Mouse (Mus musculus): ENCODE results near the gene Phf12. TPM values are rescaled to one million over a fixed set of nuclear protein-coding genes. Genes with fewer than 3 reads are reported as not detected.

The Phf12 gene
- polyA plus RNA-seq, 1 experiment: 151 TPM

- TF ChIP-seq POLR2A (IDR thresholded peaks at IDR 0.05; ENCODE audit: control insufficient read depth, extremely low read depth, insufficient read depth, low read length, poor library complexity): no peak
- no peak for TF ChIP-seq CTCF (IDR thresholded peaks at IDR 0.05; ENCODE audit: borderline replicate concordance, control insufficient read depth, extremely low read depth, insufficient read depth, low read length, poor library complexity)
- WGBS: 2% methylated on average over 4 of the region's 4 CpGs
- Histone ChIP-seq H3K36me3 (ENCODE audit: control insufficient read depth, insufficient read depth, low read length) (no peaks in the 10 kb centered on the region), H3K4me1 (replicated peaks; ENCODE audit: control insufficient read depth, insufficient read depth, low read length) (no peaks in the 10 kb centered on the region), H3K4me3 (ENCODE audit: control insufficient read depth, insufficient read depth, low read length) (no peak overlapping the region), H3K27ac (ENCODE audit: control insufficient read depth, insufficient read depth, low read length) (no peak overlapping the region), H3K27me3 (ENCODE audit: control insufficient read depth, insufficient read depth, low read length) (no peaks in the 10 kb centered on the region)
- DNase-seq: peak; percentile 67
Observed at GRCm38 (mm10) chr11:77967114-77967513, 15.4 kb upstream of the Phf12 start.

GRCm38 (mm10) chr11:77968786-77969185 is 13.8 kb upstream of the Phf12 start:
- Histone ChIP-seq H3K36me3 (ENCODE audit: control insufficient read depth, insufficient read depth, low read length) (no peaks in the 10 kb centered on the region), H3K4me1 (replicated peaks; ENCODE audit: control insufficient read depth, insufficient read depth, low read length) (no peaks in the 10 kb centered on the region), H3K27ac (ENCODE audit: control insufficient read depth, insufficient read depth, low read length) (no peak overlapping the region), H3K27me3 (ENCODE audit: control insufficient read depth, insufficient read depth, low read length) (no peaks in the 10 kb centered on the region), H3K4me3 (ENCODE audit: control insufficient read depth, insufficient read depth, low read length) (no peak overlapping the region)
- 73% methylated on average over 4 of the region's 4 CpGs for WGBS
- no peak for TF ChIP-seq CTCF (IDR thresholded peaks at IDR 0.05; ENCODE audit: borderline replicate concordance, control insufficient read depth, extremely low read depth, insufficient read depth, low read length, poor library complexity)
- TF ChIP-seq POLR2A (IDR thresholded peaks at IDR 0.05; ENCODE audit: control insufficient read depth, extremely low read depth, insufficient read depth, low read length, poor library complexity): no peak
- no peak for DNase-seq

- H3K27ac ChIP-seq (ENCODE audit: control insufficient read depth, insufficient read depth, low read length): no peak overlapping the region
- no peaks in the 10 kb centered on the region for H3K36me3 ChIP-seq (ENCODE audit: control insufficient read depth, insufficient read depth, low read length)
- H3K27me3 ChIP-seq (ENCODE audit: control insufficient read depth, insufficient read depth, low read length): no peaks in the 10 kb centered on the region; the same call in 1 of the 2 replicates
- TF ChIP-seq CTCF (IDR thresholded peaks at IDR 0.05; ENCODE audit: borderline replicate concordance, control insufficient read depth, extremely low read depth, insufficient read depth, low read length, poor library complexity): no peak
- TF ChIP-seq POLR2A (IDR thresholded peaks at IDR 0.05; ENCODE audit: control insufficient read depth, extremely low read depth, insufficient read depth, low read length, poor library complexity): no peak
- H3K4me3 ChIP-seq (ENCODE audit: control insufficient read depth, insufficient read depth, low read length): no peak overlapping the region
- 88% methylated on average over 6 of the region's 6 CpGs for WGBS
- DNase-seq: no peak
- no peaks in the 10 kb centered on the region for H3K4me1 ChIP-seq (replicated peaks; ENCODE audit: control insufficient read depth, insufficient read depth, low read length)
Observed at GRCm38 (mm10) chr11:77970718-77971117, 11.8 kb upstream of the Phf12 start.

- no peaks in the 10 kb centered on the region for H3K4me1 ChIP-seq (replicated peaks; ENCODE audit: control insufficient read depth, insufficient read depth, low read length)
- WGBS: 89% methylated on average over 7 of the region's 7 CpGs
- no peaks in the 10 kb centered on the region for H3K36me3 ChIP-seq (ENCODE audit: control insufficient read depth, insufficient read depth, low read length)
- H3K27me3 ChIP-seq (ENCODE audit: control insufficient read depth, insufficient read depth, low read length): no peaks in the 10 kb centered on the region; the same call in 1 of the 2 replicates
- H3K4me3 ChIP-seq (ENCODE audit: control insufficient read depth, insufficient read depth, low read length): no peak overlapping the region
- no peak overlapping the region for H3K27ac ChIP-seq (ENCODE audit: control insufficient read depth, insufficient read depth, low read length)
- no peak for DNase-seq
- TF ChIP-seq POLR2A (IDR thresholded peaks at IDR 0.05; ENCODE audit: control insufficient read depth, extremely low read depth, insufficient read depth, low read length, poor library complexity): no peak
- TF ChIP-seq CTCF (IDR thresholded peaks at IDR 0.05; ENCODE audit: borderline replicate concordance, control insufficient read depth, extremely low read depth, insufficient read depth, low read length, poor library complexity): no peak
Observed at GRCm38 (mm10) chr11:77973520-77973919, 9.0 kb upstream of the Phf12 start.

GRCm38 (mm10) chr11:77974325-77974724 is 8.2 kb upstream of the Phf12 start:
- no peak for DNase-seq
- Histone ChIP-seq H3K27me3 (ENCODE audit: control insufficient read depth, insufficient read depth, low read length) (no peaks in the 10 kb centered on the region; the same call in 1 of the 2 replicates), H3K4me1 (replicated peaks; ENCODE audit: control insufficient read depth, insufficient read depth, low read length) (no peaks in the 10 kb centered on the region), H3K36me3 (ENCODE audit: control insufficient read depth, insufficient read depth, low read length) (no peaks in the 10 kb centered on the region), H3K27ac (ENCODE audit: control insufficient read depth, insufficient read depth, low read length) (no peak overlapping the region), H3K4me3 (ENCODE audit: control insufficient read depth, insufficient read depth, low read length) (no peak overlapping the region)
- TF ChIP-seq CTCF (IDR thresholded peaks at IDR 0.05; ENCODE audit: borderline replicate concordance, control insufficient read depth, extremely low read depth, insufficient read depth, low read length, poor library complexity) (no peak), POLR2A (IDR thresholded peaks at IDR 0.05; ENCODE audit: control insufficient read depth, extremely low read depth, insufficient read depth, low read length, poor library complexity) (no peak)
- 45% methylated on average over 15 of the region's 15 CpGs for WGBS

- TF ChIP-seq POLR2A (IDR thresholded peaks at IDR 0.05; ENCODE audit: control insufficient read depth, extremely low read depth, insufficient read depth, low read length, poor library complexity) (no peak), CTCF (IDR thresholded peaks at IDR 0.05; ENCODE audit: borderline replicate concordance, control insufficient read depth, extremely low read depth, insufficient read depth, low read length, poor library complexity) (no peak)
- Histone ChIP-seq H3K27ac (ENCODE audit: control insufficient read depth, insufficient read depth, low read length) (no peak overlapping the region), H3K4me3 (ENCODE audit: control insufficient read depth, insufficient read depth, low read length) (no peak overlapping the region), H3K4me1 (replicated peaks; ENCODE audit: control insufficient read depth, insufficient read depth, low read length) (peaks cover 5% of the 10 kb centered on the region), H3K36me3 (ENCODE audit: control insufficient read depth, insufficient read depth, low read length) (no peaks in the 10 kb centered on the region), H3K27me3 (ENCODE audit: control insufficient read depth, insufficient read depth, low read length) (no peaks in the 10 kb centered on the region; the same call in 1 of the 2 replicates)
- WGBS: 60% methylated on average over 4 of the region's 4 CpGs
- no peak for DNase-seq
Observed at GRCm38 (mm10) chr11:77975873-77976272, 6.7 kb upstream of the Phf12 start.

- 94% methylated on average over 6 of the region's 6 CpGs for WGBS
- no peak for TF ChIP-seq POLR2A (IDR thresholded peaks at IDR 0.05; ENCODE audit: control insufficient read depth, extremely low read depth, insufficient read depth, low read length, poor library complexity)
- TF ChIP-seq CTCF (IDR thresholded peaks at IDR 0.05; ENCODE audit: borderline replicate concordance, control insufficient read depth, extremely low read depth, insufficient read depth, low read length, poor library complexity): no peak
- Histone ChIP-seq H3K4me1 (replicated peaks; ENCODE audit: control insufficient read depth, insufficient read depth, low read length) (peaks cover 5% of the 10 kb centered on the region), H3K36me3 (ENCODE audit: control insufficient read depth, insufficient read depth, low read length) (no peaks in the 10 kb centered on the region), H3K27me3 (ENCODE audit: control insufficient read depth, insufficient read depth, low read length) (no peaks in the 10 kb centered on the region; the same call in 1 of the 2 replicates), H3K27ac (ENCODE audit: control insufficient read depth, insufficient read depth, low read length) (no peak overlapping the region), H3K4me3 (ENCODE audit: control insufficient read depth, insufficient read depth, low read length) (no peak overlapping the region)
- no peak for DNase-seq
Observed at GRCm38 (mm10) chr11:77978161-77978560, 4.4 kb upstream of the Phf12 start.
